Mouse (Mus musculus): Measurements from ENCODE around the gene Csf3.

GRCm38 (mm10) chr11:98752562-98753140 lies 51.6 kb downstream of the Csf3 start:
- TF ChIP-seq E2F4 (IDR thresholded peaks at IDR 0.05; ENCODE audit: insufficient read depth) (no peak), POLR2A (IDR thresholded peaks at IDR 0.05; ENCODE audit: insufficient read length, low read depth) (no peak), TCF12 (IDR thresholded peaks at IDR 0.05; ENCODE audit: insufficient read depth, poor library complexity, severe bottlenecking) (no peak)
